Mouse (Mus musculus): ENCODE measurements around the gene Tpi1.

Tpi1 gene

GRCm38 (mm10) chr6:124813933-124814332, at the start of gene Tpi1:
Gene Tpi1 (minus strand): TSS chr6:124814296.
- DNase-seq (ENCODE audit: low spot score): peak; percentile 92

GRCm38 (mm10) chr6:124863125-124863657, 49.1 kb upstream of the Tpi1 start:
- DNase-seq (ENCODE audit: low spot score): no peak

- DNase-seq (ENCODE audit: low spot score): no peak
Observed at GRCm38 (mm10) chr6:124862406-124863124, 48.5 kb upstream of the Tpi1 start.

- no peak for DNase-seq (ENCODE audit: low spot score)
Observed at GRCm38 (mm10) chr6:124861802-124862201, 47.7 kb upstream of the Tpi1 start.

GRCm38 (mm10) chr6:124861266-124861665, 47.2 kb upstream of the Tpi1 start:
- no peak for DNase-seq (ENCODE audit: low spot score)

GRCm38 (mm10) chr6:124860511-124860910, 46.4 kb upstream of the Tpi1 start:
- DNase-seq (ENCODE audit: low spot score): no peak

- peak; percentile 89 for DNase-seq (ENCODE audit: low spot score)
Observed at GRCm38 (mm10) chr6:124859725-124860124, 45.6 kb upstream of the Tpi1 start.

GRCm38 (mm10) chr6:124858561-124859318, 44.6 kb upstream of the Tpi1 start:
- no peak for DNase-seq (ENCODE audit: low spot score)

- DNase-seq (ENCODE audit: low spot score): no peak
Observed at GRCm38 (mm10) chr6:124857840-124858530, 43.9 kb upstream of the Tpi1 start.

GRCm38 (mm10) chr6:124856916-124857839, 43.1 kb upstream of the Tpi1 start, which contains the start of gene P3h3:
Gene P3h3 (minus strand): TSS chr6:124857752.
- DNase-seq (ENCODE audit: low spot score): peak; percentile 85

GRCm38 (mm10) chr6:124856321-124856720, 42.2 kb upstream of the Tpi1 start:
- peak; percentile 55 for DNase-seq (ENCODE audit: low spot score)

GRCm38 (mm10) chr6:124854647-124855046, 40.6 kb upstream of the Tpi1 start:
- no peak for DNase-seq (ENCODE audit: low spot score)

GRCm38 (mm10) chr6:124850535-124850934, 36.4 kb upstream of the Tpi1 start:
- no peak for DNase-seq (ENCODE audit: low spot score)

GRCm38 (mm10) chr6:124847305-124847704, 33.2 kb upstream of the Tpi1 start:
- peak; percentile 96 for DNase-seq (ENCODE audit: low spot score)

- DNase-seq (ENCODE audit: low spot score): no peak
Observed at GRCm38 (mm10) chr6:124840241-124841167, 26.4 kb upstream of the Tpi1 start, which contains the start of gene Gnb3. Gene Gnb3 (minus strand): TSS chr6:124840275.

GRCm38 (mm10) chr6:124839805-124840204, 25.7 kb upstream of the Tpi1 start:
- DNase-seq (ENCODE audit: low spot score): no peak

GRCm38 (mm10) chr6:124836411-124836810, 22.3 kb upstream of the Tpi1 start:
- DNase-seq (ENCODE audit: low spot score): no peak

- no peak for DNase-seq (ENCODE audit: low spot score)
Observed at GRCm38 (mm10) chr6:124835531-124835930, 21.4 kb upstream of the Tpi1 start.

- no peak for DNase-seq (ENCODE audit: low spot score)
Observed at GRCm38 (mm10) chr6:124834512-124835081, 20.5 kb upstream of the Tpi1 start.

GRCm38 (mm10) chr6:124831649-124832048, 17.6 kb upstream of the Tpi1 start:
- no peak for DNase-seq (ENCODE audit: low spot score)

All from layer of hippocampus, adult 11-12 months (tissue).